9 mouse cellular contexts compared by ENCODE assay signal in the genomic region with DNA sequence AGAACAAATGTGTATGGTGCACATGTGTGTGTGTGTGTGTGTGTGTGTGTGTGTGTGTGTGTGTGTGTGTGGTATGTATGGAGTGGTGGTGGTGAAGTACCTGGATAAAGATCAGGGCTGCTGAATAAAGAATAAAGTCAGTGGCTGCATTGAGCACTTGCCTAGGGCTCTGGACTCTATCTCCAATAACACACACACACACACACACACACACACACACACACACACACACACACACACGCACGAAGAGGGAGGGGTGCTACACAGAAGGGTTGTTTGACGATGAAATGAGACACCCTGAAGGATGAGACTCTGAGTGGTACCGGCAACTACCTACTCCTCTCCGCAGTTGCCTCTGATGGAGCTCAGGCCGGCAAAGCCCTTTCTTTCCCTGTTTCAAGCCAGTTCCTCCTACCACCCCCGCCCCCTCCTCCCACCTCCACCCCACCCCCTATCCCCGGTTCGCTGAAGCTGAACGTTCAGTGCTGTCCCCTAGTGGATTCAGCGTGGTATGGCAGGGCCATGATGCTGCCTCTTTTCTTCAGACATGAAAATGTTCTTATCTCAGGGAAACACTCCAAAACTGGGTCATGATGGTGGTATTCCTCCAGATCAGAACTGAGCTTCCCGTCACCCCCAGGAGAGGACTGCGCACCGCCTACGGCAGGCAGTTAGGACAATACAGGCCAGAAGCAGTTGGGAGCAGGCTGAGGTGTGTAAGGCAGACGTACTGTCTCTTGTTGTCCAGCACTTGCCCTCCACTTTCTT. TPM values are rescaled to one million over a fixed set of nuclear protein-coding genes. Genes with fewer than 3 reads are reported as not detected.
DNase-seq lines count a peak whose midpoint lies in the region; ATAC-seq and TF ChIP-seq lines count a peak whose summit lies in the region.
"Had no signal": no experiment of that assay in that cellular context is flagged by ENCODE, and none has a peak within 500 bp of the region (broad histone marks: within the 10 kb centered on the region; RNA-seq: fewer than 3 reads in every experiment).

No protein-coding gene starts in this region.

- ATAC-seq in limb, embryonic 14.5 days (ENCODE audit: low FRiP score, low read depth): peak; percentile 68; the same call in 1 of the 2 replicates
- ATAC-seq in midbrain, embryonic 16.5 days: peak; percentile 75

- peak overlapping the region; percentile 22 for H3K4me3 ChIP-seq in limb, embryonic 14.5 days (replicated peaks; ENCODE audit: low read length)
- peak overlapping the region; percentile 33 for H3K4me3 ChIP-seq in midbrain, embryonic 16.5 days (ENCODE audit: low read depth, low read length)
- H3K4me3 ChIP-seq: erythroblast, embryonic 14.5 days had no signal

- TF ChIP-seq POLR2A in limb, embryonic 14.5 days (IDR thresholded peaks at IDR 0.05; ENCODE audit: borderline replicate concordance, extremely low read depth, insufficient read depth, insufficient read length): no peak

- H3K4me2 ChIP-seq in limb, embryonic 14.5 days (replicated peaks; ENCODE audit: low read depth, low read length, severe bottlenecking): peak overlapping the region; percentile 45
- H3K4me2 ChIP-seq in midbrain, embryonic 16.5 days (ENCODE audit: low read length): peak overlapping the region; percentile 56

- no peaks in the 10 kb centered on the region for H3K4me1 ChIP-seq in limb, embryonic 14.5 days (ENCODE audit: control insufficient read depth, insufficient read depth, low read length)
- H3K4me1 ChIP-seq in midbrain, embryonic 16.5 days (ENCODE audit: control insufficient read depth, insufficient read depth, low read length): no peaks in the 10 kb centered on the region

- 13% methylated on average over 13 of the region's 16 CpGs for WGBS in limb, embryonic 14.5 days
- WGBS in midbrain, embryonic 16.5 days: 8% methylated on average over 14 of the region's 16 CpGs

- no peaks in the 10 kb centered on the region for H3K27me3 ChIP-seq in limb, embryonic 14.5 days (ENCODE audit: control insufficient read depth, insufficient read depth, low read length)
- H3K27me3 ChIP-seq in midbrain, embryonic 16.5 days (ENCODE audit: control insufficient read depth, insufficient read depth, low read depth, low read length): no peaks in the 10 kb centered on the region

- DNase-seq in ovary, postnatal 14 days (ENCODE audit: low spot score): peak; percentile 50
- no peak for DNase-seq in ovary, postnatal 10 days (ENCODE audit: low spot score)
- peak; percentile 14 for DNase-seq in cerebellum, adult 9-11 months
- peak; percentile 39 to 53 for DNase-seq in frontal cortex, postnatal 36 days (ENCODE audit: low spot score in 2 of 2)
- DNase-seq in kidney, adult 9 months: peak; percentile 40
- peak; percentile 76 for DNase-seq in limb, embryonic 14.5 days (ENCODE audit: low spot score)
- DNase-seq in telencephalon, adult 2 months (ENCODE audit: low read depth, low spot score): peak; percentile 27

- no peak overlapping the region for H3K27ac ChIP-seq in limb, embryonic 14.5 days (replicated peaks; ENCODE audit: low read depth, low read length)
- H3K27ac ChIP-seq in midbrain, embryonic 16.5 days (ENCODE audit: low read length): no peak overlapping the region

- H3K9ac ChIP-seq in limb, embryonic 14.5 days (ENCODE audit: low read depth, low read length, severe bottlenecking): no peak overlapping the region
- 0 out of 2 replicates have a peak overlapping the region, but pooled peaks have one; percentile 43 for H3K9ac ChIP-seq in midbrain, embryonic 16.5 days (ENCODE audit: low read depth, low read length)

- H3K9me3 ChIP-seq in limb, embryonic 14.5 days (ENCODE audit: control insufficient read depth, low read length): no peaks in the 10 kb centered on the region
- no peaks in the 10 kb centered on the region for H3K9me3 ChIP-seq in midbrain, embryonic 16.5 days (replicated peaks; ENCODE audit: control insufficient read depth, low read length, poor library complexity, severe bottlenecking)

- no peaks in the 10 kb centered on the region for H3K36me3 ChIP-seq in limb, embryonic 14.5 days (ENCODE audit: control insufficient read depth, insufficient read depth, low read length)
- no peaks in the 10 kb centered on the region for H3K36me3 ChIP-seq in midbrain, embryonic 16.5 days (ENCODE audit: control insufficient read depth, insufficient read depth, low read length)

RNA-seq across cellular contexts. Expression of a gene that starts 1.5 kb away (rescaled TPM):
- 0.01 and 0.03 TPM in 2 replicates for polyA plus RNA-seq in limb, embryonic 14.5 days (2012; rRNA removed)
- polyA plus RNA-seq in limb, embryonic 14.5 days (2014; fragmentation: Nextera tagmentation; extraction: Ambion mirVana): not detected in 2 replicates
- not detected in 2 replicates for polyA plus RNA-seq in midbrain, embryonic 16.5 days (2015; fragmentation: Nextera tagmentation; extraction: Ambion mirVana)
- polyA plus RNA-seq: erythroblast, embryonic 14.5 days had no signal

RNA-seq across cellular contexts. Expression of a gene that starts 3.8 kb away (rescaled TPM):
- not detected in 2 replicates for polyA plus RNA-seq in limb, embryonic 14.5 days (2012; rRNA removed)
- polyA plus RNA-seq in limb, embryonic 14.5 days (2014; fragmentation: Nextera tagmentation; extraction: Ambion mirVana): not detected in 2 replicates
- polyA plus RNA-seq in midbrain, embryonic 16.5 days (2015; fragmentation: Nextera tagmentation; extraction: Ambion mirVana): not detected in 2 replicates
- polyA plus RNA-seq: erythroblast, embryonic 14.5 days had no signal

RNA-seq across cellular contexts. Expression of a gene that starts 20.3 kb away (rescaled TPM):
- 0.09 and 0.11 TPM in 2 replicates for polyA plus RNA-seq in limb, embryonic 14.5 days (2012; rRNA removed)
- polyA plus RNA-seq in limb, embryonic 14.5 days (2014; fragmentation: Nextera tagmentation; extraction: Ambion mirVana): 0.10 TPM in 1 of 2 replicates, not detected in the other
- polyA plus RNA-seq in midbrain, embryonic 16.5 days (2015; fragmentation: Nextera tagmentation; extraction: Ambion mirVana): 0.06 TPM in 1 of 2 replicates, not detected in the other
- polyA plus RNA-seq: erythroblast, embryonic 14.5 days had no signal

RNA-seq across cellular contexts. Expression of a gene that starts 36.2 kb away (rescaled TPM):
- 0.12 and 0.18 TPM in 2 replicates for polyA plus RNA-seq in limb, embryonic 14.5 days (2012; rRNA removed)
- polyA plus RNA-seq in limb, embryonic 14.5 days (2014; fragmentation: Nextera tagmentation; extraction: Ambion mirVana): 0.44 TPM in 1 of 2 replicates, not detected in the other
- 0.13 TPM in 1 of 2 replicates, not detected in the other for polyA plus RNA-seq in midbrain, embryonic 16.5 days (2015; fragmentation: Nextera tagmentation; extraction: Ambion mirVana)
- polyA plus RNA-seq: erythroblast, embryonic 14.5 days had no signal

RNA-seq across cellular contexts. Expression of a gene that starts 54.9 kb away (rescaled TPM):
- 1.2 and 2.4 TPM in 2 replicates for polyA plus RNA-seq in limb, embryonic 14.5 days (2012; rRNA removed)
- polyA plus RNA-seq in limb, embryonic 14.5 days (2014; fragmentation: Nextera tagmentation; extraction: Ambion mirVana): 0.35 and 1.2 TPM in 2 replicates
- polyA plus RNA-seq in midbrain, embryonic 16.5 days (2015; fragmentation: Nextera tagmentation; extraction: Ambion mirVana): 4.5 and 4.7 TPM in 2 replicates
- polyA plus RNA-seq: erythroblast, embryonic 14.5 days had no signal
